Mouse (Mus musculus): ENCODE results near the gene Msmp.

- TF ChIP-seq CTCF (IDR thresholded peaks at IDR 0.05; ENCODE audit: extremely low read depth, insufficient read depth, low read length) (no peak), POLR2A (IDR thresholded peaks at IDR 0.05; ENCODE audit: extremely low read depth, insufficient read depth, low read length) (no peak)
Observed at GRCm38 (mm10) chr4:43555926-43556325, 28.4 kb downstream of the Msmp start.
